Mouse (Mus musculus) forebrain, embryonic 10.5 days (tissue): ENCODE data around the gene Vwde. TPM values are rescaled to one million over a fixed set of nuclear protein-coding genes. Genes with fewer than 3 reads are reported as not detected.

Source experiments
- DNase-seq: peaks from one replicate; pipeline ENCODE4 v3.0.0-alpha.2; 2017; ENCODE audit warnings: low spot score; ENCODE audit errors: extremely low spot score
- H3K27ac ChIP-seq: fragments of 300-500 bp; sonication (generic); 2 replicates; pipeline ENCODE4 v1.5.1; 2016; ENCODE audit warnings: mild to moderate bottlenecking
- H3K27me3 ChIP-seq: fragments of 300-500 bp; sonication (generic); 2 replicates; pipeline ENCODE4 v1.6.1; 2016; ENCODE audit warnings: mild to moderate bottlenecking; ENCODE audit not compliant: poor library complexity, severe bottlenecking
- H3K36me3 ChIP-seq: fragments of 300-500 bp; sonication (generic); replicated peaks from 2 replicates; pipeline ENCODE4 v1.6.1; 2016; ENCODE audit warnings: mild to moderate bottlenecking, moderate library complexity
- H3K4me1 ChIP-seq: fragments of 300-500 bp; sonication (generic); 2 replicates; pipeline ENCODE4 v1.6.1; 2016
- H3K4me3 ChIP-seq: fragments of 300-500 bp; sonication (generic); 2 replicates; pipeline ENCODE4 v1.5.1; 2016; ENCODE audit warnings: mild to moderate bottlenecking, moderate library complexity
- H3K9me3 ChIP-seq: fragments of 300-500 bp; sonication (generic); 2 replicates; pipeline ENCODE4 v1.6.1; 2016; ENCODE audit warnings: mild to moderate bottlenecking, moderate library complexity
- WGBS: fragments of 180-500 bp; shearing (Covaris S2); methylation state at CpG from one replicate; pipeline ENCODE4 v1.1.7; 2016; 5-methylcytosine and 5-hydroxymethylcytosine counted together
- polyA plus RNA-seq: library from polyadenylated mRNA; unstranded; fragments of >200 nt; fragmentation: Nextera tagmentation; extraction: Ambion mirVana; gene quantifications from 2 replicates; pipeline ENCODE4 v1.2.1, GENCODE M21; 2016

Vwde gene
- polyA plus RNA-seq, 1 experiment from 2014 or later: 0.04 TPM

- Histone ChIP-seq H3K36me3 (no peaks in the 10 kb centered on the region), H3K9me3 (no peaks in the 10 kb centered on the region), H3K27ac (no peak overlapping the region), H3K27me3 (no peaks in the 10 kb centered on the region), H3K4me1 (no peaks in the 10 kb centered on the region), H3K4me3 (no peak overlapping the region)
- WGBS: 81% methylated on average over 1 of the region's 1 CpGs
- no peak for DNase-seq
Observed at GRCm38 (mm10) chr6:13137255-13137654, 87.5 kb downstream of the Vwde start.

DNA sequence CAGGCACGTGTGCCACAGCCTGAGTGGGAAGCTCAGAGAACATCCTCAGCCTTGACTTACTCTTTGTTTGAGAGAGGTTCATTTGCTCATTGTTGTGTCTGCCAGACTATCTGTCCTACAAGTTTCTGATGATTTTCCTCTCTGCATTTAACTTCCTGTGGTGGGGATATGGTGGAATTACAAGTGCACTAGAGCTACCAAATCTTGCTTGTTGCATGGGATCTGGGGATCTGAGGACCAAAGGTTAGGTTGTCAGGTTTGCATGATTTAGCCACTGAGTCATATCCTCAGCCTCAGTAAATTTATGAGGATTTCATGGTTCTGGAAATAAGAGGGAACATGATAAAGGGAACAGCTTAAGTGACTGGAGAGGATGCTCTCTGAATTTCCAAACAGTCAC, 116.1 kb downstream of the Vwde start:
- WGBS: 83% methylated on average over 1 of the region's 1 CpGs
- no peak overlapping the region for H3K4me3 ChIP-seq
- H3K4me1 ChIP-seq: no peaks in the 10 kb centered on the region
- no peaks in the 10 kb centered on the region for H3K9me3 ChIP-seq
- H3K27me3 ChIP-seq: no peaks in the 10 kb centered on the region
- H3K36me3 ChIP-seq: no peaks in the 10 kb centered on the region
- no peak overlapping the region for H3K27ac ChIP-seq
- no peak for DNase-seq

Other genes starting within 250 kb of the Vwde start
- gene Tmem106b, start 155.2 kb downstream of the Vwde start, polyA plus RNA-seq: 16.8 and 19.3 TPM in 2 replicates